Mouse (Mus musculus) lung, adult 2 months (tissue): Measurements from ENCODE around the gene Tead1. TPM values are rescaled to one million over a fixed set of nuclear protein-coding genes. Genes with fewer than 3 reads are reported as not detected.

ENCODE experiments used
- DNase-seq: peaks from one replicate; pipeline ENCODE4 v3.0.0; 2022
- H3K4me1 ChIP-seq: fragments of 200-500 bp; 2 replicates; pipeline ENCODE4 v1.6.1; 2011; ENCODE audit warnings: low read length; ENCODE audit not compliant: control insufficient read depth, insufficient read depth
- H3K4me3 ChIP-seq: fragments of 200-500 bp; replicated peaks from 2 replicates; pipeline ENCODE3; 2011; ENCODE audit warnings: low read depth, mild to moderate bottlenecking, control low read depth, low read length; ENCODE audit errors: extremely low read depth
- CTCF ChIP-seq: fragments of 200-500 bp; IDR thresholded peaks from 2 replicates; pipeline ENCODE4 v1.5.1; 2011; ENCODE audit warnings: mild to moderate bottlenecking, low read length, control low read depth; ENCODE audit not compliant: insufficient read depth
- POLR2A ChIP-seq: fragments of 200-500 bp; IDR thresholded peaks from 2 replicates; pipeline ENCODE4 v1.6.1; 2011; ENCODE audit warnings: low read depth, mild to moderate bottlenecking, control low read depth, low read length, borderline replicate concordance; ENCODE audit errors: extremely low read depth
- WGBS: fragments of 180-500 bp; shearing (Covaris S2); methylation state at CpG from one replicate; pipeline ENCODE4 v1.1.7; 2018; 5-methylcytosine and 5-hydroxymethylcytosine counted together
- polyA plus RNA-seq: library from polyadenylated mRNA; depleted of rRNA; stranded (reverse); fragments of >200 nt; gene quantifications from 2 replicates; pipeline ENCODE4 v1.2.3, GENCODE M21; 2012

Gene Tead1
- polyA plus RNA-seq, 1 experiment: 45.9 TPM

GRCm38 (mm10) chr7:112743063-112743462 lies 63.9 kb downstream of the Tead1 start:
- 74% methylated on average over 7 of the region's 7 CpGs for WGBS
- TF ChIP-seq CTCF (no peak), POLR2A (no peak)
- 0 out of 2 replicates have a peak, but pooled peaks cover 3% of the 10 kb centered on the region for H3K4me1 ChIP-seq
- no peak for DNase-seq
- no peak overlapping the region for H3K4me3 ChIP-seq

GRCm38 (mm10) chr7:112743621-112744395 lies 64.7 kb downstream of the Tead1 start:
- WGBS: 29% methylated on average over 11 of the region's 11 CpGs
- H3K4me3 ChIP-seq: no peak overlapping the region
- peak; percentile 37 for DNase-seq

GRCm38 (mm10) chr7:112747187-112747586 lies 68.1 kb downstream of the Tead1 start:
- Histone ChIP-seq H3K4me1 (0 out of 2 replicates have a peak, but pooled peaks cover 3% of the 10 kb centered on the region), H3K4me3 (no peak overlapping the region)
- WGBS: 73% methylated on average over 3 of the region's 3 CpGs
- no peak for DNase-seq
- TF ChIP-seq CTCF (no peak), POLR2A (no peak)

More at GRCm38 (mm10) chr7:112743621-112744395, 64.7 kb downstream of the Tead1 start:
- TF ChIP-seq POLR2A (no peak), CTCF (no peak)
- H3K4me1 ChIP-seq: 0 out of 2 replicates have a peak, but pooled peaks cover 3% of the 10 kb centered on the region

GRCm38 (mm10) chr7:112747836-112748235 lies 68.7 kb downstream of the Tead1 start:
- TF ChIP-seq CTCF (no peak), POLR2A (no peak)
- DNase-seq: no peak
- Histone ChIP-seq H3K4me3 (no peak overlapping the region), H3K4me1 (0 out of 2 replicates have a peak, but pooled peaks cover 3% of the 10 kb centered on the region)
- WGBS: 88% methylated on average over 3 of the region's 3 CpGs

- DNase-seq: no peak
- H3K4me3 ChIP-seq: no peak overlapping the region
- H3K4me1 ChIP-seq: peaks cover 4% of the 10 kb centered on the region; the same call in 1 of the 2 replicates
- WGBS: 70% methylated on average over 4 of the region's 4 CpGs
- no peak for TF ChIP-seq POLR2A
- TF ChIP-seq CTCF: no peak
Measured at GRCm38 (mm10) chr7:112748327-112748726, 69.2 kb downstream of the Tead1 start.

- WGBS: 90% methylated on average over 9 of the region's 9 CpGs
Measured at GRCm38 (mm10) chr7:112750101-112750500, 71.0 kb downstream of the Tead1 start.

GRCm38 (mm10) chr7:112752311-112752710 lies 73.2 kb downstream of the Tead1 start:
- no peak for DNase-seq
- 94% methylated on average over 6 of the region's 6 CpGs for WGBS
- Histone ChIP-seq H3K4me1 (peaks cover 7% of the 10 kb centered on the region; the same call in 1 of the 2 replicates), H3K4me3 (no peak overlapping the region)
- no peak for TF ChIP-seq POLR2A
- no peak for TF ChIP-seq CTCF

More at GRCm38 (mm10) chr7:112750101-112750500, 71.0 kb downstream of the Tead1 start:
- Histone ChIP-seq H3K4me1 (peaks cover 7% of the 10 kb centered on the region; the same call in 1 of the 2 replicates), H3K4me3 (no peak overlapping the region)
- TF ChIP-seq POLR2A: no peak
- TF ChIP-seq CTCF: no peak
- DNase-seq: no peak

GRCm38 (mm10) chr7:112753314-112753713 lies 74.2 kb downstream of the Tead1 start:
- no peak for DNase-seq
- Histone ChIP-seq H3K4me3 (no peak overlapping the region), H3K4me1 (peaks cover 7% of the 10 kb centered on the region; the same call in 1 of the 2 replicates)
- WGBS: 68% methylated on average over 6 of the region's 6 CpGs
- TF ChIP-seq POLR2A: no peak
- no peak for TF ChIP-seq CTCF

GRCm38 (mm10) chr7:112759359-112759975 lies 80.3 kb downstream of the Tead1 start:
- no peak for TF ChIP-seq CTCF
- TF ChIP-seq POLR2A: no peak
- Histone ChIP-seq H3K4me1 (peaks cover 17% of the 10 kb centered on the region), H3K4me3 (no peak overlapping the region)
- WGBS: 85% methylated on average over 23 of the region's 23 CpGs
- no peak for DNase-seq
